Mouse (Mus musculus) cerebellum, adult 2 months (tissue): ENCODE data around the gene Prmt3. TPM values are rescaled to one million over a fixed set of nuclear protein-coding genes. Genes with fewer than 3 reads are reported as not detected.
A peak's percentile ranks its signal among the peaks of the same experiment; 100 is the strongest.

Source experiments
- DNase-seq, 2 experiments: peaks; one replicate each; pipeline ENCODE4 v3.0.0; 2021
- H3K27ac ChIP-seq: fragments of 200-500 bp; 2 replicates; pipeline ENCODE4 v1.5.1; 2012; ENCODE audit warnings: low read length, control low read depth, inconsistent platforms; ENCODE audit not compliant: insufficient read depth
- H3K27me3 ChIP-seq: fragments of 200-500 bp; 2 replicates; pipeline ENCODE4 v1.6.1; 2012; ENCODE audit warnings: inconsistent platforms, mild to moderate bottlenecking, low read length, moderate library complexity; ENCODE audit not compliant: control insufficient read depth, insufficient read depth
- H3K4me1 ChIP-seq: fragments of 200-500 bp; 2 replicates; pipeline ENCODE4 v1.6.1; 2011; ENCODE audit warnings: low read length; ENCODE audit not compliant: control insufficient read depth, insufficient read depth
- H3K4me3 ChIP-seq: fragments of 200-500 bp; replicated peaks from 2 replicates; pipeline ENCODE3; 2011; ENCODE audit warnings: mild to moderate bottlenecking, low read depth, low read length, control low read depth; ENCODE audit not compliant: insufficient read depth
- CTCF ChIP-seq: fragments of 200-500 bp; IDR thresholded peaks from 2 replicates; pipeline ENCODE4 v1.5.1; 2011; ENCODE audit warnings: low read depth, mild to moderate bottlenecking, control low read depth, low read length, moderate library complexity, borderline replicate concordance; ENCODE audit not compliant: insufficient read depth
- POLR2A ChIP-seq: fragments of 200-500 bp; IDR thresholded peaks from 2 replicates; pipeline ENCODE4 v1.6.1; 2011; ENCODE audit warnings: low read length, control low read depth, borderline replicate concordance; ENCODE audit not compliant: insufficient read depth
- WGBS: fragments of 180-500 bp; shearing (Covaris S2); methylation state at CpG from one replicate; pipeline ENCODE4 v1.1.7; 2018; 5-methylcytosine and 5-hydroxymethylcytosine counted together
- polyA plus RNA-seq: library from polyadenylated mRNA; depleted of rRNA; stranded (reverse); fragments of >200 nt; gene quantifications from 2 replicates; pipeline ENCODE4 v1.2.3, GENCODE M21; 2012

Prmt3 gene
- polyA plus RNA-seq, 1 experiment = 31.1 TPM

DNA sequence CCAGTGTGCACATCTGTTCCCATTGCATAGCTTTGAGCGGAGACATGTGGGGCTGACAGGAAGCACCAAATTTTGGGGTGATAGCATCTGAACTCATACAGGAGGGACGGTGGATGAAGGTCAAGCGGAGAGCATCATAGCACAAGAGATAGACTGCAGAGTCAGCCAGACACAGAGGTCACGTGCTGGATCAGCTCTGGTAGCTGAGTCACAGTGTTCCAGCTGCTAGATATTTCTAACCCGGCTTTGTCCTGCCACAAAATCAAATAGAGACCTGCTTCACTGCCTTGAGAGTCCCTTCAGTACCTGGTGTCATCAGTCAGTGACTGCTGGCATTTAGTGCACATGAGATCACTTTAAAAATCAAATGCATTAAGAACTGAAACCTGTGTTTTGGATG is 91.5 kb downstream of the Prmt3 start:
- WGBS = 75% methylated on average over 5 of the region's 5 CpGs
- Histone ChIP-seq H3K4me1 (no peaks in the 10 kb centered on the region), H3K27ac (no peak overlapping the region), H3K27me3 (no peaks in the 10 kb centered on the region), H3K4me3 (no peak overlapping the region)
- TF ChIP-seq POLR2A = no peak
- no peak for TF ChIP-seq CTCF
- DNase-seq = no peak

DNA sequence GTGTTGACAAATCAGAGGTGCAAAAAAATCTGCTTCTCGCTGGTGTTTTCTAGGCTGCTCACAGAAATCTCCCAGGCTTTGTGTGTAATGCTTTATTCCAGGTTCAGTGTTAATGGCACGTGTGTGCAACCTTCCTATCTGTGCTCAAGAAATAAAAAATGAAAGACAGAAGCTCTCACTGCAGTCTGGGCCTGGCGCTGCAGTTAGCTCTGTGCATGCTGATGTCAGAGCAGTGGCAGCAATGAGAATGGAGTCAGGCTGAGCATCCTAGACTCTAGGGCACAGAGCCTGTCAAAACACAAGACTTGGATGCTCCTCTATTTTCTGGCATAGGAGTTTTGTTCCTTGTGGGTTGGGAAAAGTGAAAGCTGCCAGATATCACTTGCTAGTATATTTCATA is 92.1 kb downstream of the Prmt3 start:
- Histone ChIP-seq H3K27me3 (no peaks in the 10 kb centered on the region), H3K4me3 (no peak overlapping the region), H3K4me1 (no peaks in the 10 kb centered on the region), H3K27ac (no peak overlapping the region)
- 76% methylated on average over 3 of the region's 3 CpGs for WGBS
- DNase-seq = no peak
- no peak for TF ChIP-seq CTCF
- TF ChIP-seq POLR2A = no peak

DNA sequence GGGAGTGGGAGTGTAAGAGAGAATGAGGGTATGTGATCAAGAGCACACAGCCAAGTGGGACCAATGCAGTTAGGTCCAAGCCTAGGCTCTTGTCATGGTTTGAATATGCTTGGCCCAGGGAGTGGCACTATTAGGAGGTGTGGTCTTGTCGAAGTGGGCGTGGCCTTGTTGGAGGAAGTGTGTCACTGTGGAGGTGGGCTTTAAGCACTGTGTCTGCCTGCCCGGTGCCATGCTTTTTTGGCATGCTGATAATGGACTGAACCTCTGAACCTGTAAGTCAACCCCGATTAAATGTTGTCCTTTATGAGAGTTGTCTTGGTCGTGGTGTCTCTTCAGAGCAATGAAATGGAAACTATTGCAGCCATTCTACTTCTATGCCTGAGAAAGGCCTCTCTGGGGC is 99.2 kb downstream of the Prmt3 start:
- DNase-seq = no peak
- Histone ChIP-seq H3K4me3 (no peak overlapping the region), H3K4me1 (peaks cover 3% of the 10 kb centered on the region; the same call in 1 of the 2 replicates), H3K27me3 (no peaks in the 10 kb centered on the region), H3K27ac (no peak overlapping the region)
- TF ChIP-seq POLR2A = no peak
- TF ChIP-seq CTCF = no peak
- WGBS = 86% methylated on average over 5 of the region's 5 CpGs

DNA sequence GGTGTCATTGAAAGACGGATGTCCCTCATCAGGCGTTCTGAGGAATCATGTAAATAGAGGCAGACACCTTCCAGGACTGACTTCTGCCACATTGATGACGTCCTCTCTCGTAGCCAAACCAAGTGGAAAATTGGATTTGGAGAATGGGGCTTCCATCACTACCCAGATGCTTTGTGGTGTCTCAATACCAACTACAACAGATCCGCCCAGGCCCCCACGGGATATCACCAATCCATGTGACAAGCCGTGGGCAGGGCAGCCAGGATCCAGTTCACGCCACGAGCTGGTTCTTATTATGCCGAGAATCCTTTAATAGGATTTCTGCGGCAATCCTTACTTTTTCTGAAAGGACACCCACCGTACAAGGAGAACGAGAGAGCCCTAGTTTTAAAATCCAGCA is 100.9 kb downstream of the Prmt3 start:
- Histone ChIP-seq H3K27me3 (no peaks in the 10 kb centered on the region), H3K27ac (no peak overlapping the region)
- DNase-seq = no peak

DNA sequence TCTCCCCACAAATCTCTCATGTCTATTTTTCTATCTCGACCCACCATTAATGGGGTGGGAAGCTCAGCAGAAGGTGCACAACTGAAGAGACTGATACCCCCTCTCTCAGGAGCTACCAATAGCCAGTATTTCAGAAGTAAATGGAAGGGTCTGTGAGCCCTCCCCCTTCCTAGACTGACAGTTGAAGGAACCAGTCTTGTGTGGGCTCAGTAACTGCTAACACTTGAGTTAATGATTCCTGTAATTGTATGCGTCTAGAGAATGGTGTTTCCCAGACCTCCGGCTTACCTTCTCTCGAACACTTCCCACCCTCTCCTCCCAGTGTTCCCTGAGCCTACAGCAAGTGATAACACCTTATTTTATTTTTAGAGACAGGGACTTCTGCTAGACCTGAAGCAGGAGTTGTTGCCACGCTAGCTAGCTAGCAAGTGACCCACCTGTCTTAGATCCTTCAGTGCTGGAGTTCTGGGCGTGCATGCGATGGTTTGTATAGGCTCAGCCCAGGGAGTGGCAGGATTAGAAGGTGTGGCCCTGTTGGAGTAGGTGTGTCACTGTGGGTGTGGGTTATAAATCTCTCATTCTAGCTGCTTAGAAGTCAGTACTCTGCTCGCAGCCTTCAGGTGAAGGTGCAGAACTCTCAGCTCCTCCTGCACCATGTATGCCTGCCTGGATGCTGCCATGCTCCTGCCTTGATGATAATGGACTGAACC is 102.0 kb downstream of the Prmt3 start:
- no peak overlapping the region for H3K27ac ChIP-seq
- H3K27me3 ChIP-seq = no peaks in the 10 kb centered on the region
- TF ChIP-seq POLR2A (no peak), CTCF (no peak)
- H3K4me3 ChIP-seq = no peak overlapping the region
- WGBS = 94% methylated on average over 8 of the region's 8 CpGs
- peaks cover 3% of the 10 kb centered on the region; the same call in 1 of the 2 replicates for H3K4me1 ChIP-seq
- no peak for DNase-seq

More for the DNA sequence above, 100.9 kb downstream of the Prmt3 start:
- WGBS = 53% methylated on average over 13 of the region's 13 CpGs
- no peak for TF ChIP-seq CTCF
- TF ChIP-seq POLR2A = no peak
- H3K4me1 ChIP-seq = peaks cover 3% of the 10 kb centered on the region; the same call in 1 of the 2 replicates
- H3K4me3 ChIP-seq = no peak overlapping the region

DNA sequence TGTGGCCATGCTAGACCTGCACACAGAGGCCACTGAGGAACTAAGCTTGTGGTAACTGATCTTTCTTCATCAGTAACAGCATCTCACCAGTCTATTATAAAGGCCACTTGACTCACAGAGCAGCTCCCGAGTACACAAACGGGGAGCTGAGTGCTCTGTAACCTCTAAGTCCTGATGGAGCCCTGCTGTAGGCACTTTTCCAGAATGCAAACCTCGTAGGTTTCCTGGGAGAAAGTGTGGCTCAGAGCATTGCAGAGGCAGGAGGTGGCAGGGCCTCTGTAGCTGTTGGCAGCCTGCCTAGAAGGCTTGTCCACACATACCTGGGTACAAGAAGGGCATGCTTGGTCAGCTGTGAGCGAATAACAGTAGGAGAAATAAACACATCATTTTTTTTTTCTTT is 104.1 kb downstream of the Prmt3 start:
- no peak overlapping the region for H3K4me3 ChIP-seq
- peak; percentile 13 to 15 for DNase-seq
- H3K4me1 ChIP-seq = peaks cover 3% of the 10 kb centered on the region; the same call in 1 of the 2 replicates
- H3K27ac ChIP-seq = no peak overlapping the region
- no peak for TF ChIP-seq POLR2A
- no peak for TF ChIP-seq CTCF
- no peaks in the 10 kb centered on the region for H3K27me3 ChIP-seq
- 24% methylated on average over 4 of the region's 4 CpGs for WGBS

DNA sequence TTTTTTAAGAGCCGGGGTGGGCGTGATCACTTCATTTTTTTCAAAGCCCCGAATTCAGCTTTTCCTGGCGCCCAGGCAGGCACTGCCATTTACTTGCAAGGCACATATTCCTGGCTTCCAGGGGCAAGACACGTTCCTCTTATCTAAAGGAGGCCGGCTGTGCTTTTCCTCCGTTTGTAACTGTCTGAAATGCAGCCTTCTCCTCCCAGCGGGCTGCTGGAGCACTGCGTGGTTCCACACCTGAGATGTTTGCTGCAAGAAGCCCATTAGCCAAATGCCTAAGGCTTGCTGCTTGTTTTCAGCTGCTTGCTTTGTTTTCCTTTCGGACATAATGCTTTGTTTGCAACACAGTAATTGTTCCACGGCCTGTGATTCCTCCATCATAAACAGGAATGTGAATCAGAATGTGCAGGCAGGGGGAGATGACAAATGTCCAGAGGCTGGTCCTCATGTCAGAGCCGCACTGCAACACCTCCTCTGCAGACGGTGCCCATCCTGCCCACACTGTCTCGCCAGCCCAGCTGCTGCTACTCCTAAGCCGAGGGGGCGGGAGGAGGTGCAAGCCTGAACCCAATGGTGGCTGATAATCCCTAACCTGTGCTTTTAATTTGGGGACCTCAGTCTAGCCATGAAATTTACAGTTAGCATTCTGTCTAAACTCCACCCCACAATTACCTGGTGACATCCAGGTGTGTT is 104.7 kb downstream of the Prmt3 start:
- 28% methylated on average over 16 of the region's 16 CpGs for WGBS
- Histone ChIP-seq H3K27me3 (no peaks in the 10 kb centered on the region), H3K4me1 (peaks cover 3% of the 10 kb centered on the region; the same call in 1 of the 2 replicates), H3K27ac (no peak overlapping the region), H3K4me3 (no peak overlapping the region)
- TF ChIP-seq POLR2A = no peak
- TF ChIP-seq CTCF = no peak
- no peak for DNase-seq
